Mouse (Mus musculus): ENCODE measurements at regions not wholly inside any gene's neighbourhood (a gene's known extent, or its start where the extent isn't known, plus 50 kb on each side); places are given as distances from the start of the nearest gene placed in this dataset.
"Not testable (repeated sequence)": the region's sequence is repeated elsewhere in the genome, so short reads cannot be mapped to it uniquely, and the experiment has no call there.

GRCm38 (mm10) chr9:83728428-83728827 is 77.6 kb downstream of the Elovl4 start:
- TF ChIP-seq CTCF (IDR thresholded peaks at IDR 0.05; ENCODE audit: extremely low read depth, insufficient read depth, low read length) (no peak), POLR2A (IDR thresholded peaks at IDR 0.05; ENCODE audit: extremely low read depth, insufficient read depth, low read length) (no peak)
- no peaks in the 10 kb centered on the region for H3K4me1 ChIP-seq (ENCODE audit: control insufficient read depth, insufficient read depth, low read length)
- no peak overlapping the region for H3K4me3 ChIP-seq (ENCODE audit: insufficient read depth, low read length)
- H3K27ac ChIP-seq (ENCODE audit: insufficient read depth, low read length): no peak overlapping the region

- TF ChIP-seq POLR2A (IDR thresholded peaks at IDR 0.05; ENCODE audit: extremely low read depth, insufficient read depth, low read length) (no peak), CTCF (IDR thresholded peaks at IDR 0.05; ENCODE audit: extremely low read depth, insufficient read depth, low read length) (peak; percentile 78)
- H3K27ac ChIP-seq (ENCODE audit: insufficient read depth, low read length): no peak overlapping the region
- H3K4me3 ChIP-seq (ENCODE audit: insufficient read depth, low read length): no peak overlapping the region
- no peaks in the 10 kb centered on the region for H3K4me1 ChIP-seq (ENCODE audit: control insufficient read depth, insufficient read depth, low read length)
Observed at GRCm38 (mm10) chr9:83727462-83728189, 78.5 kb downstream of the Elovl4 start.

- TF ChIP-seq POLR2A (IDR thresholded peaks at IDR 0.05; ENCODE audit: extremely low read depth, insufficient read depth, low read length) (no peak), CTCF (IDR thresholded peaks at IDR 0.05; ENCODE audit: extremely low read depth, insufficient read depth, low read length) (no peak)
- Histone ChIP-seq H3K27ac (ENCODE audit: insufficient read depth, low read length) (no peak overlapping the region), H3K4me3 (ENCODE audit: insufficient read depth, low read length) (no peak overlapping the region), H3K4me1 (ENCODE audit: control insufficient read depth, insufficient read depth, low read length) (no peaks in the 10 kb centered on the region)
Observed at GRCm38 (mm10) chr9:83726979-83727378, 79.1 kb downstream of the Elovl4 start.

- TF ChIP-seq POLR2A (IDR thresholded peaks at IDR 0.05; ENCODE audit: extremely low read depth, insufficient read depth, low read length): no peak
- TF ChIP-seq CTCF (IDR thresholded peaks at IDR 0.05; ENCODE audit: extremely low read depth, insufficient read depth, low read length): no peak
- Histone ChIP-seq H3K4me3 (ENCODE audit: insufficient read depth, low read length) (no peak overlapping the region), H3K4me1 (ENCODE audit: control insufficient read depth, insufficient read depth, low read length) (no peaks in the 10 kb centered on the region), H3K27ac (ENCODE audit: insufficient read depth, low read length) (no peak overlapping the region)
Observed at GRCm38 (mm10) chr9:83726105-83726504, 80.0 kb downstream of the Elovl4 start.

GRCm38 (mm10) chr9:83725545-83725944 is 80.5 kb downstream of the Elovl4 start:
- no peak overlapping the region for H3K27ac ChIP-seq (ENCODE audit: insufficient read depth, low read length)
- no peak for TF ChIP-seq CTCF (IDR thresholded peaks at IDR 0.05; ENCODE audit: extremely low read depth, insufficient read depth, low read length)
- TF ChIP-seq POLR2A (IDR thresholded peaks at IDR 0.05; ENCODE audit: extremely low read depth, insufficient read depth, low read length): no peak
- H3K4me1 ChIP-seq (ENCODE audit: control insufficient read depth, insufficient read depth, low read length): no peaks in the 10 kb centered on the region
- H3K4me3 ChIP-seq (ENCODE audit: insufficient read depth, low read length): no peak overlapping the region

- TF ChIP-seq CTCF (IDR thresholded peaks at IDR 0.05; ENCODE audit: extremely low read depth, insufficient read depth, low read length) (no peak), POLR2A (IDR thresholded peaks at IDR 0.05; ENCODE audit: extremely low read depth, insufficient read depth, low read length) (no peak)
- Histone ChIP-seq H3K27ac (ENCODE audit: insufficient read depth, low read length) (no peak overlapping the region), H3K4me1 (ENCODE audit: control insufficient read depth, insufficient read depth, low read length) (no peaks in the 10 kb centered on the region), H3K4me3 (ENCODE audit: insufficient read depth, low read length) (no peak overlapping the region)
Observed at GRCm38 (mm10) chr9:83720982-83721381, 85.1 kb downstream of the Elovl4 start.

- no peak overlapping the region for H3K4me3 ChIP-seq (ENCODE audit: insufficient read depth, low read length)
- H3K4me1 ChIP-seq (ENCODE audit: control insufficient read depth, insufficient read depth, low read length): no peaks in the 10 kb centered on the region
- TF ChIP-seq CTCF (IDR thresholded peaks at IDR 0.05; ENCODE audit: extremely low read depth, insufficient read depth, low read length): no peak
- no peak for TF ChIP-seq POLR2A (IDR thresholded peaks at IDR 0.05; ENCODE audit: extremely low read depth, insufficient read depth, low read length)
- no peak overlapping the region for H3K27ac ChIP-seq (ENCODE audit: insufficient read depth, low read length)
Observed at GRCm38 (mm10) chr9:83719811-83720210, 86.3 kb downstream of the Elovl4 start.

GRCm38 (mm10) chr9:83718084-83718483 is 88.0 kb downstream of the Elovl4 start:
- not testable (repeated sequence) for H3K4me1 ChIP-seq (ENCODE audit: control insufficient read depth, insufficient read depth, low read length); H3K27ac ChIP-seq (ENCODE audit: insufficient read depth, low read length); H3K4me3 ChIP-seq (ENCODE audit: insufficient read depth, low read length)

- no peak overlapping the region for H3K4me3 ChIP-seq (ENCODE audit: insufficient read depth, low read length)
- H3K27ac ChIP-seq (ENCODE audit: insufficient read depth, low read length): no peak overlapping the region
- no peaks in the 10 kb centered on the region for H3K4me1 ChIP-seq (ENCODE audit: control insufficient read depth, insufficient read depth, low read length)
- TF ChIP-seq POLR2A (IDR thresholded peaks at IDR 0.05; ENCODE audit: extremely low read depth, insufficient read depth, low read length) (no peak), CTCF (IDR thresholded peaks at IDR 0.05; ENCODE audit: extremely low read depth, insufficient read depth, low read length) (no peak)
Observed at GRCm38 (mm10) chr9:83716101-83716763, 89.8 kb downstream of the Elovl4 start.

GRCm38 (mm10) chr9:83707361-83707760 is 98.7 kb downstream of the Elovl4 start:
- H3K4me3 ChIP-seq (ENCODE audit: insufficient read depth, low read length): no peak overlapping the region
- no peak overlapping the region for H3K27ac ChIP-seq (ENCODE audit: insufficient read depth, low read length)
- TF ChIP-seq CTCF (IDR thresholded peaks at IDR 0.05; ENCODE audit: extremely low read depth, insufficient read depth, low read length): no peak
- TF ChIP-seq POLR2A (IDR thresholded peaks at IDR 0.05; ENCODE audit: extremely low read depth, insufficient read depth, low read length): no peak

More at GRCm38 (mm10) chr9:83707361-83707760, 98.7 kb downstream of the Elovl4 start:
- no peaks in the 10 kb centered on the region for H3K4me1 ChIP-seq (ENCODE audit: control insufficient read depth, insufficient read depth, low read length)
